Mouse (Mus musculus): ENCODE results near the gene Kalrn. TPM values are rescaled to one million over a fixed set of nuclear protein-coding genes. Genes with fewer than 3 reads are reported as not detected.

The Kalrn gene
- polyA plus RNA-seq, 1 experiment from 2014 or later, result 44.6 TPM

DNA sequence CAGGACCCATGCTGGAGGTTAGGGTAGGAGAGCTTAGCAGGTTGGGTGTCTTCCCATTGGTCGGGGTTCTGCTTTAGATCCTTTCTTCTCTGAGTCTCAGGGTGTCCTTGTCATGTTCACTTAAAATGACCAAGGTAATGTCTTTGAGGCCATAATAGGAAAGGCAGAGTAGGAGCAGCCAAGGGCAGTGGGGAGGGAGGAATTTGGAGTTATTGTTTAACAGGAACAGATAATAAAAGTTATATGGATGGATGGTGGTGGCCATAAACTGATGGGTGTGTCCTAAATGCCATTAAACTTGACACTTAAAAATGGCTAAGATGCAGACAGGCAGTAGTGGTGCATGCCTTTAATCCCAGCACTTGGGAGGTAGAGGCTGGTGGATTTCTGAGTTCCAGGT lies 584.2 kb downstream of the Kalrn start:
- no peak overlapping the region for H3K9ac ChIP-seq (replicated peaks; ENCODE audit: low read length)
- no peak for ATAC-seq (ENCODE audit: low FRiP score, low TSS enrichment)
- H3K4me3 ChIP-seq (replicated peaks; ENCODE audit: low read depth, low read length), result no peak overlapping the region
- H3K36me3 ChIP-seq (ENCODE audit: control insufficient read depth, insufficient read depth, low read length), result peaks cover 45% of the 10 kb centered on the region
- no peaks in the 10 kb centered on the region for H3K27me3 ChIP-seq (ENCODE audit: control insufficient read depth, insufficient read depth, low read length)
- DNase-seq, result no peak
- no peaks in the 10 kb centered on the region for H3K9me3 ChIP-seq (ENCODE audit: control insufficient read depth, low read length)
- H3K4me1 ChIP-seq (ENCODE audit: control insufficient read depth, insufficient read depth, low read length), result no peaks in the 10 kb centered on the region
- H3K4me2 ChIP-seq (ENCODE audit: low read length), result no peak overlapping the region
- 96% methylated on average over 1 of the region's 1 CpGs for WGBS
- no peak overlapping the region for H3K27ac ChIP-seq (replicated peaks; ENCODE audit: low read depth, low read length)

DNA sequence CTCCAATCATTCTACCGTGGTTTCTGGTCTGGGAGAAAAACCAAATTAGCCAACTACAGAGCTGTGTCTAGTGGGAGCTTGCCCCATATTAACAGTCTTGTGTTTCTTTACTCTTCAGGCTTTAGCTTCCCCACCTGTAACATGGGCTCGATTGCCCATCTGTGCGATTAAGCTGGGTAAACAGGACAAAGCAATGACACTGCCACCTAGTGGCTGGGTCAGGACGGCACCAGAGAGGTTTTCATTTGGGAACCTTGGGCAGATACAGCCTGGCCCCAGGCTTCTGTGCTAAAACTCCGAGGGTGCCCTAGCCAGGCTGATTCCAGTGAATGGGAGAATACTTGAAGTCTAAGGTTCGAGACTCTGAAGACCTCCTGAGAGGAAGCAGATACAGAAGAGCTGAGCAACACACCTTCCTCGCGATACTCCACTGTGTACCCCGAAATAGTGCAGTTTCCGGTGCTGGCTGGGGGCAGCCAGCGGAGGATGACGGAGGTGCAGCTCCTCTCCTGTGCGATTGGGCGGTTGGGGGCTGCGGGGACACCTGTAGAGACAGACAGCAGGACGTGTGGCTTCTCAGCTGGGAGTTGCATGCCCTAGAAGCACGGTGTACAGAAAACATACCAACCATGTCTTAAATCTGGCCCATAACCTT lies 584.8 kb downstream of the Kalrn start:
- H3K9ac ChIP-seq (replicated peaks; ENCODE audit: low read length), result no peak overlapping the region
- no peak overlapping the region for H3K4me2 ChIP-seq (ENCODE audit: low read length)
- H3K36me3 ChIP-seq (ENCODE audit: control insufficient read depth, insufficient read depth, low read length), result peaks cover 51% of the 10 kb centered on the region
- peak; percentile 56 for DNase-seq
- no peaks in the 10 kb centered on the region for H3K4me1 ChIP-seq (ENCODE audit: control insufficient read depth, insufficient read depth, low read length)
- no peaks in the 10 kb centered on the region for H3K27me3 ChIP-seq (ENCODE audit: control insufficient read depth, insufficient read depth, low read length)
- H3K4me3 ChIP-seq (replicated peaks; ENCODE audit: low read depth, low read length), result no peak overlapping the region
- no peak overlapping the region for H3K27ac ChIP-seq (replicated peaks; ENCODE audit: low read depth, low read length)
- no peaks in the 10 kb centered on the region for H3K9me3 ChIP-seq (ENCODE audit: control insufficient read depth, low read length)
- WGBS, result 63% methylated on average over 17 of the region's 17 CpGs
- no peak for ATAC-seq (ENCODE audit: low FRiP score, low TSS enrichment)

DNA sequence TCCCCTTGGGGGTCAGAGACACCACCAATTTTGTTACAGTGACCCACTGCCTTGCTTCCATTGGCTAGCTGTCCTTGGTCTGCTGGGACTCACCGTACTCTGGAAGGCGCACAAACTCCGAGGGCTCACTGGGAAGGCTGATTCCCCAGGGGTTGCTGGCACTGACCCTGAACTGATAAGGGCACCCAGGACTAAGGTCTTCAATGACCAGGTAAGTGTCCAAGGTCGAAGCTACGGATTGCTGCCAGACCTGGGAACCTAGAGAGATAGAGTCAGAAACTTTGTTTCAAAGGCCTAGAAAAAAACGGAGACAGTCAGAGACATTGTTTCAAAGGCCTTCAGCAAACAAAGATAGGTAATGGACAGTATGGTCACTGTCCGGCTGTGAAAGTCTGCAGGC lies 586.3 kb downstream of the Kalrn start:
- no peak overlapping the region for H3K9ac ChIP-seq (replicated peaks; ENCODE audit: low read length)
- H3K4me2 ChIP-seq (ENCODE audit: low read length), result no peak overlapping the region
- ATAC-seq (ENCODE audit: low FRiP score, low TSS enrichment) (no peak), DNase-seq (no peak)
- H3K9me3 ChIP-seq (ENCODE audit: control insufficient read depth, low read length), result no peaks in the 10 kb centered on the region
- no peak overlapping the region for H3K4me3 ChIP-seq (replicated peaks; ENCODE audit: low read depth, low read length)
- no peak overlapping the region for H3K27ac ChIP-seq (replicated peaks; ENCODE audit: low read depth, low read length)
- no peaks in the 10 kb centered on the region for H3K27me3 ChIP-seq (ENCODE audit: control insufficient read depth, insufficient read depth, low read length)
- 93% methylated on average over 7 of the region's 7 CpGs for WGBS
- peaks cover 55% of the 10 kb centered on the region for H3K36me3 ChIP-seq (ENCODE audit: control insufficient read depth, insufficient read depth, low read length)
- H3K4me1 ChIP-seq (ENCODE audit: control insufficient read depth, insufficient read depth, low read length), result no peaks in the 10 kb centered on the region

- no peak overlapping the region for H3K27ac ChIP-seq (replicated peaks; ENCODE audit: low read depth, low read length)
- no peak overlapping the region for H3K9ac ChIP-seq (replicated peaks; ENCODE audit: low read length)
- no peaks in the 10 kb centered on the region for H3K9me3 ChIP-seq (ENCODE audit: control insufficient read depth, low read length)
- no peak overlapping the region for H3K4me3 ChIP-seq (replicated peaks; ENCODE audit: low read depth, low read length)
- no peak for ATAC-seq (ENCODE audit: low FRiP score, low TSS enrichment)
- 94% methylated on average over 6 of the region's 6 CpGs for WGBS
- H3K27me3 ChIP-seq (ENCODE audit: control insufficient read depth, insufficient read depth, low read length), result no peaks in the 10 kb centered on the region
- no peaks in the 10 kb centered on the region for H3K4me1 ChIP-seq (ENCODE audit: control insufficient read depth, insufficient read depth, low read length)
- no peak overlapping the region for H3K4me2 ChIP-seq (ENCODE audit: low read length)
- DNase-seq, result no peak
- H3K36me3 ChIP-seq (ENCODE audit: control insufficient read depth, insufficient read depth, low read length), result peaks cover 55% of the 10 kb centered on the region
Observed at GRCm38 (mm10) chr16:33985372-33985771, 588.0 kb downstream of the Kalrn start.

- ATAC-seq (ENCODE audit: low FRiP score, low TSS enrichment) (no peak), DNase-seq (no peak)
- H3K9me3 ChIP-seq (ENCODE audit: control insufficient read depth, low read length), result no peaks in the 10 kb centered on the region
- H3K36me3 ChIP-seq (ENCODE audit: control insufficient read depth, insufficient read depth, low read length), result peaks cover 49% of the 10 kb centered on the region
- no peak overlapping the region for H3K9ac ChIP-seq (replicated peaks; ENCODE audit: low read length)
- no peak overlapping the region for H3K4me2 ChIP-seq (ENCODE audit: low read length)
- no peak overlapping the region for H3K27ac ChIP-seq (replicated peaks; ENCODE audit: low read depth, low read length)
- WGBS, result 99% methylated on average over 6 of the region's 6 CpGs
- H3K27me3 ChIP-seq (ENCODE audit: control insufficient read depth, insufficient read depth, low read length), result no peaks in the 10 kb centered on the region
- no peak overlapping the region for H3K4me3 ChIP-seq (replicated peaks; ENCODE audit: low read depth, low read length)
- no peaks in the 10 kb centered on the region for H3K4me1 ChIP-seq (ENCODE audit: control insufficient read depth, insufficient read depth, low read length)
Observed at GRCm38 (mm10) chr16:33983712-33984111, 589.6 kb downstream of the Kalrn start.

DNA sequence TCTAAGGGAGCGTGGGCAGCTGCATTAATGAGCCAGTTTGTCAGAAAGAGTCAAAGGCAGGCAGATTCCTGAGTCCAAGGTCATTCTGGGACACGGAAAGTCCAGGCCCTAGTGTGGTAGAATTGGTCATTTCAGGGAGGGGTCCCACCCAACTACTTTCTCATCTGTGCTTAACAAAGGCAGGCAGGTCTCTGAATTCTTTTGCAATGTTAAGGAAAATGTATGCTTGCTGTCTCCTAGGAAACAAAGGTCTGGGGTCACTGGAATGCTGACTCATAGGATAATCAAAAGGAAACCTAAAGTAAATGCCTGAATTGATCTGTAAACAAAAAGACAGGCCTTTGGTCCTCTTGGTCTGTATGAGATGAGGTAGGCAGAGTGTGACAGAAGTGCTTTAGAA lies 593.5 kb downstream of the Kalrn start:
- 44% methylated on average over 2 of the region's 2 CpGs for WGBS
- H3K9me3 ChIP-seq (ENCODE audit: control insufficient read depth, low read length), result no peaks in the 10 kb centered on the region

DNA sequence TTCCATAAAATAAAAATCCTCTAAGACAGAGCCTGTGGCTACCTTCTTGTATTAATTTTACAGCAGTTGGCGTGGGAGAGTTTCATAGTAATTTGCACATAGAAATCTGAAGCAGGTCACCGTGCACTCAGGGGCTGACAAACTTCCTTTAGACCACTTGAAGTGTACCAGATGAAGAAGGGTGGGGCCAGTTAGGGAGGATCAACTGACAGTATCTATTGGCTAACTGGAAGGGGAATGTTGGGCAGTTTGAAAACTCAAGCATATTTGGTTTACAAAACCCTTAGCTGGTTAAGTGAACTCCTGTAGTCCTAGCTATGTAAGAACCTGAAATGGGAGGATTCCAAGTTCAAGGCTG lies 606.1 kb downstream of the Kalrn start:
- peak; percentile 18; the same call in 1 of the 2 replicates for ATAC-seq (ENCODE audit: low FRiP score, low TSS enrichment)
- WGBS, result 73% methylated on average over 2 of the region's 2 CpGs

More for the DNA sequence above, 593.5 kb downstream of the Kalrn start:
- Histone ChIP-seq H3K27me3 (ENCODE audit: control insufficient read depth, insufficient read depth, low read length) (no peaks in the 10 kb centered on the region), H3K4me1 (ENCODE audit: control insufficient read depth, insufficient read depth, low read length) (no peaks in the 10 kb centered on the region), H3K4me3 (replicated peaks; ENCODE audit: low read depth, low read length) (no peak overlapping the region), H3K4me2 (ENCODE audit: low read length) (no peak overlapping the region), H3K36me3 (ENCODE audit: control insufficient read depth, insufficient read depth, low read length) (peaks cover 48% of the 10 kb centered on the region), H3K9ac (replicated peaks; ENCODE audit: low read length) (no peak overlapping the region), H3K27ac (replicated peaks; ENCODE audit: low read depth, low read length) (no peak overlapping the region)
- DNase-seq, result no peak
- ATAC-seq (ENCODE audit: low FRiP score, low TSS enrichment), result no peak

DNA sequence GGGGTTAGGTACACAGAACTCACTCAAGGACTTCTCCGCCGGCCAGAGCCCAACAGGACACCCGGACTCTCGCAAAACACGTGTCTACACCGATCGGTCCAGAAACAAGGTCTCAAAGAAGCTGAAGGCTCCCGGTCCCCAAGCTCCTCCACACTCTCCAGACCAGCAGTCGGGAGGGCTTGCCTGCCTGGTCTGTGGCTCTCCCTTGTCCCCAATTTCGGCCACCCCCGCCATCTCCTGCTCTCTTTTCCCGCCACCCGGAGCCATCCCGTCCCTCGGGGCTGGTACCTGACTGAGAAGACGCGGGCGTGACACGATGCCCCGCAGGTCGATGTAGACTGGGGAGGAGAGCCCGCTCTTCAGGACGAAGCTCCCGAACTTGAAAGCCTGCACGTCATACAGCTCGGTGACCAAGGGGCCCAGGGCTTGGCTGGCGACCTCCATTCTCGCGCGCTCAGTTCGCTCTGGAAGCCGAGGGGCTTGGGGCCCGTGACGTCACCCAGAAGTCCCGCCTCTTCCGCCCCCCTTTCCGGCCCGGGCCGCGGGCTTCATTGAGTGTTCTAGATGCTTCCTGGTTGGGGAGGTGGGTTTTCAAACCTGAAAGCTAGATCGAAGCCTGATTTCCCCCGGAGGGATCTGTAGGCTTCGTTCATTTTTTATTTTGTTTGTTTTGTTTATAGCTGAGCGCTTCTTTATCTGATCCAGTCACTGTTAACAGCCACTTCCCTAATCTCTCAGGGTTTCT lies 606.6 kb downstream of the Kalrn start, which contains the start of gene Umps:
Gene Umps (minus strand): TSS at position 501 of the 745 bp plus-strand sequence.
- Histone ChIP-seq H3K27ac (replicated peaks; ENCODE audit: low read depth, low read length) (peak within 1 kb of the TSS; percentile 10), H3K4me2 (ENCODE audit: low read length) (peak within 1 kb of the TSS; percentile 63), H3K27me3 (ENCODE audit: control insufficient read depth, insufficient read depth, low read length) (no peaks in the 10 kb centered on the region), H3K36me3 (ENCODE audit: control insufficient read depth, insufficient read depth, low read length) (peaks cover 16% of the 10 kb centered on the region), H3K4me3 (replicated peaks; ENCODE audit: low read depth, low read length) (peak within 1 kb of the TSS; percentile 77), H3K9ac (replicated peaks; ENCODE audit: low read length) (peak within 1 kb of the TSS; percentile 72), H3K9me3 (ENCODE audit: control insufficient read depth, low read length) (no peaks in the 10 kb centered on the region), H3K4me1 (ENCODE audit: control insufficient read depth, insufficient read depth, low read length) (peaks cover 11% of the 10 kb centered on the region; the same call in 1 of the 2 replicates)
- peak; percentile 92 for ATAC-seq (ENCODE audit: low FRiP score, low TSS enrichment)
- 1% methylated on average over 44 of the region's 44 CpGs for WGBS
- peak; percentile 95 for DNase-seq

More for the DNA sequence above, 606.1 kb downstream of the Kalrn start:
- Histone ChIP-seq H3K4me3 (replicated peaks; ENCODE audit: low read depth, low read length) (peak overlapping the region; percentile 77), H3K27ac (replicated peaks; ENCODE audit: low read depth, low read length) (peak overlapping the region; percentile 10; the same call in 1 of the 2 replicates), H3K9ac (replicated peaks; ENCODE audit: low read length) (peak overlapping the region; percentile 72; the same call in 1 of the 2 replicates), H3K9me3 (ENCODE audit: control insufficient read depth, low read length) (no peaks in the 10 kb centered on the region), H3K4me2 (ENCODE audit: low read length) (peak overlapping the region; percentile 63), H3K4me1 (ENCODE audit: control insufficient read depth, insufficient read depth, low read length) (peaks cover 11% of the 10 kb centered on the region; the same call in 1 of the 2 replicates), H3K27me3 (ENCODE audit: control insufficient read depth, insufficient read depth, low read length) (no peaks in the 10 kb centered on the region), H3K36me3 (ENCODE audit: control insufficient read depth, insufficient read depth, low read length) (peaks cover 11% of the 10 kb centered on the region)
- DNase-seq, result no peak
